Mouse (Mus musculus) lung, adult 18-20 months (tissue): ENCODE measurements at regions not wholly inside any gene's neighbourhood (a gene's known extent, or its start where the extent isn't known, plus 50 kb on each side); places are given as distances from the start of the nearest gene placed in this dataset.
A peak's percentile ranks its signal among the peaks of the same experiment; 100 is the strongest.

Source experiments
- DNase-seq, 2 experiments: peaks; one replicate each; pipeline ENCODE4 v3.0.0; 2022; ENCODE audit warnings: mixed read lengths in 2 of 2

- DNase-seq = no peak
These were observed 58.3 kb upstream of the N6amt1 start for GRCm38 (mm10) chr16:87295727-87296126.

- no peak for DNase-seq
These were observed 61.2 kb upstream of the N6amt1 start for GRCm38 (mm10) chr16:87292826-87293225.

GRCm38 (mm10) chr16:87291716-87292115 is 62.3 kb upstream of the N6amt1 start:
- DNase-seq = no peak

- DNase-seq = no peak
These were observed 68.3 kb upstream of the N6amt1 start for GRCm38 (mm10) chr16:87285639-87286038.

- DNase-seq = peak in 1 of 2 experiments; percentile 16
These were observed 69.0 kb upstream of the N6amt1 start for GRCm38 (mm10) chr16:87284835-87285510.

- no peak for DNase-seq
These were observed 75.5 kb upstream of the N6amt1 start for GRCm38 (mm10) chr16:87278518-87278917.

- no peak for DNase-seq
These were observed 81.6 kb upstream of the N6amt1 start for GRCm38 (mm10) chr16:87272363-87272762.

GRCm38 (mm10) chr16:87267954-87268804 is 85.8 kb upstream of the N6amt1 start:
- DNase-seq = peak in 1 of 2 experiments; percentile 25

- no peak for DNase-seq
These were observed 86.5 kb upstream of the N6amt1 start for GRCm38 (mm10) chr16:87267517-87267916.

- peak in 1 of 2 experiments; percentile 21 for DNase-seq
These were observed 90.4 kb upstream of the N6amt1 start for GRCm38 (mm10) chr16:87263571-87263970.

- DNase-seq = no peak
These were observed 90.9 kb upstream of the N6amt1 start for GRCm38 (mm10) chr16:87263041-87263440.

GRCm38 (mm10) chr16:87262497-87262896 is 91.5 kb upstream of the N6amt1 start:
- no peak for DNase-seq

- DNase-seq = peak; percentile 63 to 71
These were observed 92.5 kb upstream of the N6amt1 start for GRCm38 (mm10) chr16:87261527-87261926.

- DNase-seq = no peak
These were observed 99.2 kb upstream of the N6amt1 start for GRCm38 (mm10) chr16:87254736-87255135.

- DNase-seq = no peak
These were observed 103.5 kb upstream of the N6amt1 start for GRCm38 (mm10) chr16:87250531-87250930.

- DNase-seq = no peak
These were observed 104.1 kb upstream of the N6amt1 start for GRCm38 (mm10) chr16:87249903-87250302.

GRCm38 (mm10) chr16:87248501-87249030 is 105.4 kb upstream of the N6amt1 start:
- DNase-seq = peak in 1 of 2 experiments; percentile 37

- peak; percentile 52 to 58 for DNase-seq
These were observed 107.8 kb upstream of the N6amt1 start for GRCm38 (mm10) chr16:87245933-87246791.

- no peak for DNase-seq
These were observed 108.5 kb upstream of the N6amt1 start for GRCm38 (mm10) chr16:87245441-87245840.

- no peak for DNase-seq
These were observed 112.0 kb upstream of the N6amt1 start for GRCm38 (mm10) chr16:87242027-87242426.

GRCm38 (mm10) chr16:87239105-87239504 is 114.9 kb upstream of the N6amt1 start:
- DNase-seq = no peak

- DNase-seq = no peak
These were observed 119.8 kb upstream of the N6amt1 start for GRCm38 (mm10) chr16:87234199-87234598.

- DNase-seq = no peak
These were observed 128.4 kb upstream of the N6amt1 start for GRCm38 (mm10) chr16:87225595-87225994.
